Mouse (Mus musculus) olfactory bulb, adult 2 months (tissue): ENCODE data around the gene Gm11634.

Experiments
- CTCF ChIP-seq: fragments of 200-500 bp; IDR thresholded peaks from 2 replicates; pipeline ENCODE4 v1.5.1; 2012; ENCODE audit warnings: low read depth, mild to moderate bottlenecking, low read length, moderate library complexity; ENCODE audit not compliant: insufficient read depth
- POLR2A ChIP-seq: fragments of 200-500 bp; IDR thresholded peaks from 2 replicates; pipeline ENCODE4 v1.6.1; 2012; ENCODE audit warnings: mild to moderate bottlenecking, low read depth, low read length, moderate library complexity; ENCODE audit not compliant: insufficient read depth

GRCm38 (mm10) chr11:101556541-101556940 lies 42.5 kb downstream of the Gm11634 start:
- TF ChIP-seq CTCF: no peak
- TF ChIP-seq POLR2A: no peak
